Mouse (Mus musculus) heart, postnatal 4 days (tissue): ENCODE measurements around the gene Krt6b. TPM values are rescaled to one million over a fixed set of nuclear protein-coding genes. Genes with fewer than 3 reads are reported as not detected.
"Not testable (repeated sequence)": the region's sequence is repeated elsewhere in the genome, so short reads cannot be mapped to it uniquely, and the experiment has no call there.

Experiments
- DNase-seq: peaks from one replicate; pipeline ENCODE4 v3.0.0; 2021
- total RNA-seq, 2 experiments: library from RNA; stranded (reverse); gene quantifications; 2 replicates each; pipeline ENCODE4 v1.2.3; 2021

Gene Krt6b
- under 1 TPM; 0.33 to 0.34 TPM for total RNA-seq

GRCm38 (mm10) chr15:101680187-101680586, at the start of gene Krt6b:
Krt6b (minus strand) TSS chr15:101680287.
- DNase-seq = no peak

- no peak for DNase-seq
Measured at GRCm38 (mm10) chr15:101724686-101725085, 44.6 kb upstream of the Krt6b start.

- DNase-seq = no peak
Measured at GRCm38 (mm10) chr15:101715831-101716230, 35.7 kb upstream of the Krt6b start.

- DNase-seq = no peak
Measured at GRCm38 (mm10) chr15:101714356-101714755, 34.3 kb upstream of the Krt6b start.

GRCm38 (mm10) chr15:101713731-101714130, 33.6 kb upstream of the Krt6b start:
- no peak for DNase-seq

- no peak for DNase-seq
Measured at GRCm38 (mm10) chr15:101712720-101713119, 32.6 kb upstream of the Krt6b start, which contains the start of gene Krt5. Krt5 (minus strand) TSS chr15:101712898.

- no peak for DNase-seq
Measured at GRCm38 (mm10) chr15:101708683-101709082, 28.6 kb upstream of the Krt6b start.

GRCm38 (mm10) chr15:101707454-101707853, 27.4 kb upstream of the Krt6b start:
- no peak for DNase-seq

GRCm38 (mm10) chr15:101704066-101704465, 24.0 kb upstream of the Krt6b start:
- DNase-seq = peak; percentile 24

GRCm38 (mm10) chr15:101702380-101702779, 22.3 kb upstream of the Krt6b start:
- DNase-seq = no peak

- DNase-seq = no peak
Measured at GRCm38 (mm10) chr15:101699866-101700265, 19.8 kb upstream of the Krt6b start.

GRCm38 (mm10) chr15:101699192-101699591, 19.1 kb upstream of the Krt6b start:
- DNase-seq = no peak

- no peak for DNase-seq
Measured at GRCm38 (mm10) chr15:101697326-101698188, 17.5 kb upstream of the Krt6b start.

- DNase-seq = no peak
Measured at GRCm38 (mm10) chr15:101694207-101694606, 14.1 kb upstream of the Krt6b start, which contains the start of gene Krt6a. Krt6a (minus strand) TSS chr15:101694307.

- DNase-seq = not testable (repeated sequence)
Measured at GRCm38 (mm10) chr15:101690460-101690859, 10.4 kb upstream of the Krt6b start.

- DNase-seq = no peak
Measured at GRCm38 (mm10) chr15:101688161-101688560, 8.1 kb upstream of the Krt6b start.

GRCm38 (mm10) chr15:101675978-101676377, 4.1 kb downstream of the Krt6b start:
- no peak for DNase-seq

GRCm38 (mm10) chr15:101652736-101653265, 27.3 kb downstream of the Krt6b start:
- DNase-seq = no peak

GRCm38 (mm10) chr15:101647280-101647679, 32.8 kb downstream of the Krt6b start, which contains the start of gene Gm5478:
Gm5478 (minus strand) TSS chr15:101647380.
- no peak for DNase-seq

GRCm38 (mm10) chr15:101627884-101628283, 52.2 kb downstream of the Krt6b start, which contains the start of gene Gm5414:
Gm5414 (minus strand) TSS chr15:101628188.
- DNase-seq = no peak
